Mouse (Mus musculus): ENCODE measurements around the gene Rfng.

GRCm38 (mm10) chr11:120777123-120777522 lies 6.9 kb downstream of the Rfng start:
- no peak for TF ChIP-seq CTCF (IDR thresholded peaks at IDR 0.05; ENCODE audit: low read depth, low read length)
- TF ChIP-seq POLR2A (IDR thresholded peaks at IDR 0.05; ENCODE audit: extremely low read depth, insufficient read depth, low read length): no peak

All from liver, adult 2 months (tissue).